Mouse (Mus musculus): ENCODE data around the gene Anln. TPM values are rescaled to one million over a fixed set of nuclear protein-coding genes. Genes with fewer than 3 reads are reported as not detected.

Anln gene
- polyA plus RNA-seq, 1 experiment from 2014 or later: 33.7 TPM

DNA sequence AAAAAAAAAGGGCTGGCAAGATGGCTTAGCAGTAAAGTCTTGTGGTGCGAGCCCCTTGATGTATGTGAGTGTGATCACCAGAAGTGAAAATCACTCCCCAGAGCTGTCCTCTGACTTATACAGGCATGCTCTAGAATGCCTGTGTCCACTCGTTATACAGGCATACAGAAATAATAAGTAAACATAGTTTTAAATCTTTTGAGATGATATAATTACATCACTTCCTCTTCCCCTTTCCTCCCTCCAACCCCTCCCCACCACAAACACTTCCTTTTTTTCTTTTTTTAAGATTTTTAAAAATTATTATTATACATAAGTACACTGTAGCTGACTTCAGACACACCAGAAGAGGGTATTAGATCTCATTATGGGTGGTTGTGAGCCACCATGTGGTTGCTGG lies 5.7 kb upstream of the Anln start:
- H3K27ac ChIP-seq (replicated peaks): no peak overlapping the region
- no peak overlapping the region for H3K4me3 ChIP-seq
- no peaks in the 10 kb centered on the region for H3K27me3 ChIP-seq
- H3K9me3 ChIP-seq: no peaks in the 10 kb centered on the region
- H3K4me2 ChIP-seq (replicated peaks): no peak overlapping the region
- H3K4me1 ChIP-seq: 0 out of 2 replicates have a peak, but pooled peaks cover 2% of the 10 kb centered on the region
- no peak for ATAC-seq (ENCODE audit: low FRiP score, low read depth)
- WGBS: 91% methylated on average over 2 of the region's 2 CpGs
- H3K36me3 ChIP-seq: no peaks in the 10 kb centered on the region
- no peak overlapping the region for H3K9ac ChIP-seq (replicated peaks)

- WGBS: 90% methylated on average over 5 of the region's 5 CpGs
Observed at GRCm38 (mm10) chr9:22390390-22390789, 1.4 kb upstream of the Anln start.

DNA sequence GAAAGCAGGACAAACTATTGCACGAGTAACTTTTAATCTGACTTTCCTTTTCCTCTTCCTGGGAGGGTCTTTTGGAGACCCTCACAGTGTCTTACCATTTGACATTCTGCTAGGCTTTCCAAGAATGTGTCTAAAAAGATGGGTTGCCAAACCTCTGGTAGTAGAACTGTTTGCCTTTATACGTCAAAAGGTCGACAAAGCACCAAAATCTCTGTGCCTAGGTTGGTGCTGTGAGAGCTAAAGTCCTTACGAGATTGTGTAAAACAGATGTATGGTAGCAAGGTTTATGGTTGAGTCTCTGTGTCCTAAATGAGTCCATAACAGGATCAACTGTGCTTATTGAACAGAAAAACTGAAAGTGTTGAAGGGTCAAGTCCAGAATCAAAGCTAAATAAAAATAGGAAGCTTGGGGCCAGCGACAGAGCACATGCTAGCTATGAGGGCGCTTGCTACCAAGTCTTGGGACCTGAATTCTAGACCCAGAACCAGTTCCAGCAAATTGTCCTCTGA lies 803 bp upstream of the Anln start:
- Histone ChIP-seq H3K36me3 (no peaks in the 10 kb centered on the region), H3K4me1 (peaks cover 12% of the 10 kb centered on the region; the same call in 1 of the 2 replicates), H3K9me3 (no peaks in the 10 kb centered on the region), H3K27me3 (no peaks in the 10 kb centered on the region), H3K27ac (replicated peaks) (0 out of 2 replicates have a peak overlapping the region, but pooled peaks have one; percentile 81), H3K9ac (replicated peaks) (no peak overlapping the region), H3K4me2 (replicated peaks) (peak overlapping the region; percentile 62), H3K4me3 (peak overlapping the region; percentile 66)
- ATAC-seq (ENCODE audit: low FRiP score, low read depth): no peak
- WGBS: 73% methylated on average over 6 of the region's 6 CpGs

More at GRCm38 (mm10) chr9:22390390-22390789, 1.4 kb upstream of the Anln start:
- Histone ChIP-seq H3K4me1 (peaks cover 12% of the 10 kb centered on the region; the same call in 1 of the 2 replicates), H3K4me3 (no peak overlapping the region), H3K27me3 (no peaks in the 10 kb centered on the region), H3K9me3 (no peaks in the 10 kb centered on the region), H3K4me2 (replicated peaks) (no peak overlapping the region), H3K9ac (replicated peaks) (no peak overlapping the region), H3K27ac (replicated peaks) (no peak overlapping the region), H3K36me3 (no peaks in the 10 kb centered on the region)
- ATAC-seq (ENCODE audit: low FRiP score, low read depth): no peak

- Histone ChIP-seq H3K36me3 (no peaks in the 10 kb centered on the region), H3K27me3 (no peaks in the 10 kb centered on the region), H3K9ac (replicated peaks) (peak overlapping the region; percentile 72), H3K4me3 (peak overlapping the region; percentile 66), H3K27ac (replicated peaks) (peak overlapping the region; percentile 81), H3K4me2 (replicated peaks) (peak overlapping the region; percentile 62), H3K4me1 (peaks cover 12% of the 10 kb centered on the region; the same call in 1 of the 2 replicates), H3K9me3 (no peaks in the 10 kb centered on the region)
- under 1% methylated on average over 41 of the region's 41 CpGs for WGBS
- peak; percentile 83 for ATAC-seq (ENCODE audit: low FRiP score, low read depth)
Observed at GRCm38 (mm10) chr9:22388401-22388980, 497 bp downstream of the Anln start.

DNA sequence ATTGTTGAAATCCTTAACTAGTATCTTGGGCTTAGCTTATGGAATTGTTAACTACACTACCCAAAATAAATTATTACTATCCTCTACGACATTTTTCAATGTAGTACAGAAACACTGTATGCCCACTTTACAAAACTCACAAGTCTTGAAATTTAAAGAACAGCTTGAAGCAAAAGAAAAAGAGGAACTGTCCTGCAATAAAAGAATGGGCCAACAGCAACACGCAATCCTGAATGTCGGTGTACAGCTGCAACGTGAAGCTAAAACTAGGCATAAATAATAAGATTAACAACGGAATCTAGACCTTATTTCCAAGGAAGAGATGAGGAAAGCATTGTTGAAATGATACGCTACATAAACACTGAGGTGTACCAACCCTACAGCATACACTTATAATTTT lies 1.1 kb downstream of the Anln start:
- H3K4me3 ChIP-seq: peak overlapping the region; percentile 66
- no peaks in the 10 kb centered on the region for H3K36me3 ChIP-seq
- no peak for ATAC-seq (ENCODE audit: low FRiP score, low read depth)
- H3K27me3 ChIP-seq: no peaks in the 10 kb centered on the region
- H3K27ac ChIP-seq (replicated peaks): peak overlapping the region; percentile 81; the same call in 1 of the 2 replicates
- H3K4me1 ChIP-seq: peaks cover 12% of the 10 kb centered on the region; the same call in 1 of the 2 replicates
- 14% methylated on average over 6 of the region's 6 CpGs for WGBS
- peak overlapping the region; percentile 62 for H3K4me2 ChIP-seq (replicated peaks)
- H3K9me3 ChIP-seq: no peaks in the 10 kb centered on the region
- H3K9ac ChIP-seq (replicated peaks): peak overlapping the region; percentile 72

- no peak overlapping the region for H3K4me3 ChIP-seq
- no peaks in the 10 kb centered on the region for H3K9me3 ChIP-seq
- H3K27me3 ChIP-seq: no peaks in the 10 kb centered on the region
- no peak overlapping the region for H3K27ac ChIP-seq (replicated peaks)
- H3K4me1 ChIP-seq: peaks cover 12% of the 10 kb centered on the region; the same call in 1 of the 2 replicates
- 83% methylated on average over 2 of the region's 2 CpGs for WGBS
- H3K9ac ChIP-seq (replicated peaks): no peak overlapping the region
- H3K4me2 ChIP-seq (replicated peaks): no peak overlapping the region
- ATAC-seq (ENCODE audit: low FRiP score, low read depth): no peak
- H3K36me3 ChIP-seq: peaks cover 13% of the 10 kb centered on the region
Observed at GRCm38 (mm10) chr9:22385890-22386289, 3.1 kb downstream of the Anln start.

GRCm38 (mm10) chr9:22376086-22376485 lies 12.9 kb downstream of the Anln start:
- H3K4me3 ChIP-seq: no peak overlapping the region
- no peak for ATAC-seq (ENCODE audit: low FRiP score, low read depth)
- WGBS: 81% methylated on average over 5 of the region's 5 CpGs
- H3K4me2 ChIP-seq (replicated peaks): no peak overlapping the region
- H3K27ac ChIP-seq (replicated peaks): no peak overlapping the region
- H3K36me3 ChIP-seq: peaks cover 68% of the 10 kb centered on the region
- H3K4me1 ChIP-seq: no peaks in the 10 kb centered on the region
- H3K27me3 ChIP-seq: no peaks in the 10 kb centered on the region
- H3K9me3 ChIP-seq: no peaks in the 10 kb centered on the region
- no peak overlapping the region for H3K9ac ChIP-seq (replicated peaks)

DNA sequence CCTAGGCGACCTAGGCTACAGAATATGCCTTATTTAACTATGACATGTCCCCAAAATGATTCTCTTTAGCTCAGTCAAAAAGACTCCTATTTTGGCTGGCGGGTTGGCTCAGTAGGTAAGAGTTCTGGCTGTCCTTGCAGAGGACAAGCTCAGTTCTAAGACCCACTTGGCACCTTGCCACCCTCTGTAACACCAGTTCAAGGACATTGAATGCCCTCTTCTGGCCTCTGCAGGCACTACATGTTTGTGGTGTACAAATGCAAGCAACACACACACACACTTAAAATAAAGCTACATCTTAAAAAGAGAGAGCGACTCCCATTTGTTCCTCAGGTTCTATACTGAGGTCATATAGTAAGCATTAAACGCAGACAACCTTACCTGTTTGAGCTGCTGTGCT lies 16.2 kb downstream of the Anln start:
- H3K36me3 ChIP-seq: peaks cover 69% of the 10 kb centered on the region
- H3K27me3 ChIP-seq: no peaks in the 10 kb centered on the region

GRCm38 (mm10) chr9:22368030-22368429 lies 21.0 kb downstream of the Anln start:
- no peak overlapping the region for H3K27ac ChIP-seq (replicated peaks)
- H3K4me1 ChIP-seq: no peaks in the 10 kb centered on the region
- no peak overlapping the region for H3K4me2 ChIP-seq (replicated peaks)
- peaks cover 62% of the 10 kb centered on the region for H3K36me3 ChIP-seq
- H3K9me3 ChIP-seq: no peaks in the 10 kb centered on the region
- H3K4me3 ChIP-seq: no peak overlapping the region
- no peak overlapping the region for H3K9ac ChIP-seq (replicated peaks)
- no peaks in the 10 kb centered on the region for H3K27me3 ChIP-seq
- 85% methylated on average over 6 of the region's 6 CpGs for WGBS
- ATAC-seq (ENCODE audit: low FRiP score, low read depth): no peak

More for the DNA sequence above, 16.2 kb downstream of the Anln start:
- Histone ChIP-seq H3K4me2 (replicated peaks) (no peak overlapping the region), H3K9ac (replicated peaks) (no peak overlapping the region), H3K4me3 (no peak overlapping the region), H3K9me3 (no peaks in the 10 kb centered on the region), H3K27ac (replicated peaks) (no peak overlapping the region), H3K4me1 (no peaks in the 10 kb centered on the region)
- 98% methylated on average over 4 of the region's 4 CpGs for WGBS
- ATAC-seq (ENCODE audit: low FRiP score, low read depth): no peak

DNA sequence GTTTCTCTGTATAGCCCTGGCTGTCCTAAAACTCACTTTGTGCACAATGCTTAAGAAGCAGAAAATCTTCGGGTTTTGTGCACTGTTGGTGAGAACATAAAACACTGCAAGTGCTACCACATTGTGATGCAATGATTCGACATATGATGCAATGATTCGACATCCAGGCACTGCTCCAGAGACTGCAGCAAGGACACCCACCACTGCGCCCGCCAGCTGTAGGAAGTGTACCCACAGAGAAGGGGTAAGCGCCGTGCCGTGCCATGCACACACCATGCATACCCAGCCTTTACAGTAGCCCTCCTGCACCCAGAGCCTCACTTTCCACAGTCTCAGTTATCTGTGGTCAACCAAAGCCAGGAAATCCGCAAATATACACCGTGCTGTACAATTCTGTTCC lies 22.4 kb downstream of the Anln start:
- Histone ChIP-seq H3K9ac (replicated peaks) (no peak overlapping the region), H3K36me3 (peaks cover 59% of the 10 kb centered on the region), H3K27ac (replicated peaks) (no peak overlapping the region), H3K4me2 (replicated peaks) (no peak overlapping the region), H3K9me3 (no peaks in the 10 kb centered on the region), H3K27me3 (no peaks in the 10 kb centered on the region), H3K4me1 (no peaks in the 10 kb centered on the region), H3K4me3 (no peak overlapping the region)
- ATAC-seq (ENCODE audit: low FRiP score, low read depth): no peak
- 95% methylated on average over 10 of the region's 10 CpGs for WGBS

DNA sequence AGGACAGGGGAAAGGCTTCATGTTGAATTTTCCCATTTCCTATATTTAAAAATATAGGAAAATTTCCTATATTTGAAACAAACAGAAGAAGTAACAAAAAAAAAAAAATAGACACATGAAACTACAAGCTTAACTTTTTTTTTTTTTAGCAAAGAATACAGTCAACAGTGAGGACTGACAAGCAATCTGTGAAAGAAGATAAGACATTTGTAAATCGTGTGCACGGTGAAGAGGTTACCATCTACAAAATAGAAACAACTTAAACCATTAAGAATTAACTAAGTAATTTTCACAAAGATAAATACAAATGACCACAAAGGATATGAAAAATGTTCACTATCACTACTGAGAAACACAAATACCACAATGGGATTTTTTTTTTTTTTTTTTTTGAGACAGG lies 22.8 kb downstream of the Anln start:
- WGBS: 98% methylated on average over 2 of the region's 2 CpGs
- no peak overlapping the region for H3K27ac ChIP-seq (replicated peaks)
- no peak overlapping the region for H3K4me3 ChIP-seq
- H3K27me3 ChIP-seq: no peaks in the 10 kb centered on the region
- ATAC-seq (ENCODE audit: low FRiP score, low read depth): no peak
- no peak overlapping the region for H3K4me2 ChIP-seq (replicated peaks)
- no peaks in the 10 kb centered on the region for H3K4me1 ChIP-seq
- peaks cover 58% of the 10 kb centered on the region for H3K36me3 ChIP-seq
- H3K9me3 ChIP-seq: no peaks in the 10 kb centered on the region
- no peak overlapping the region for H3K9ac ChIP-seq (replicated peaks)

DNA sequence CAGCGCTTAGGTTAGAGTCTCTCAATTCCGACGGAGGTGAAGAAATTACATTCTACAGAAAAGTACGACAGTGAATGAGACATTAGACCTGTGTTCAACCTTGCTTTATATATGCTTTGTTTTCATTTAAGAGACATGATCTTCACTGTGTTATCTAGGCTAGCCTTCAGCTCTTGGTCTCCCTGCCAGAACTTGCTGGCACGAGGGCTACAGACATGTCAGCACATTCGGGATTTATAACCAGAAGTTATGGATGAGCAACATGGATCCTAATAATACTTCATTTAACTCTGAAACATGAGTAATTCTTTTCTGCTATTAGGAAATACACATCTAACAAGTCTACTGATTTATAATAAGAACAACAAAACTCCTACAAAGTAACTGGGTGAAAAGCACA lies 28.1 kb downstream of the Anln start:
- Histone ChIP-seq H3K27me3 (no peaks in the 10 kb centered on the region), H3K9ac (replicated peaks) (no peak overlapping the region), H3K27ac (replicated peaks) (no peak overlapping the region), H3K36me3 (peaks cover 59% of the 10 kb centered on the region), H3K4me3 (no peak overlapping the region), H3K9me3 (no peaks in the 10 kb centered on the region), H3K4me1 (no peaks in the 10 kb centered on the region), H3K4me2 (replicated peaks) (no peak overlapping the region)
- 93% methylated on average over 6 of the region's 6 CpGs for whole genome bisulfite sequencing
- no peak for ATAC-seq (ENCODE audit: low FRiP score, low read depth)
